Comparison of ENCODE assay signal across 8 mouse cellular contexts in genomic region chr1:74794487-74795144, GRCm38 (mm10). TPM values are rescaled to one million over a fixed set of nuclear protein-coding genes. Genes with fewer than 3 reads are reported as not detected.
DNase-seq lines count a peak whose midpoint lies in the region; ATAC-seq lines count a peak whose summit lies in the region.

No protein-coding gene starts in this region.

- DNase-seq in embryo, embryonic 11 days = peak; percentile 75
- DNase-seq in embryo, embryonic 9.5 days (ENCODE audit: extremely low spot score) = no peak
- peak; percentile 49 to 52 for DNase-seq in B cell, adult 2 months
- DNase-seq in forebrain, embryonic 10.5 days (ENCODE audit: extremely low spot score, low spot score) = peak; percentile 35
- DNase-seq in adrenal gland, postnatal 4 days (ENCODE audit: low spot score in 2 of 2) = no peak
- DNase-seq in cerebellum, postnatal 36 days = no peak

- no peaks in the 10 kb centered on the region for H3K36me3 ChIP-seq in forebrain, embryonic 10.5 days (replicated peaks)
- no peaks in the 10 kb centered on the region for H3K36me3 ChIP-seq in limb, embryonic 13.5 days
- no peaks in the 10 kb centered on the region for H3K36me3 ChIP-seq in stomach, embryonic 14.5 days (ENCODE audit: control insufficient read depth, insufficient read depth, low read length)

- H3K27me3 ChIP-seq in forebrain, embryonic 10.5 days (ENCODE audit: poor library complexity, severe bottlenecking) = peaks cover 100% of the 10 kb centered on the region
- peaks cover 100% of the 10 kb centered on the region for H3K27me3 ChIP-seq in limb, embryonic 13.5 days
- peaks cover 60% of the 10 kb centered on the region for H3K27me3 ChIP-seq in stomach, embryonic 14.5 days (ENCODE audit: control insufficient read depth, insufficient read depth, low read length)

- peak overlapping the region; percentile 51 for H3K9ac ChIP-seq in limb, embryonic 13.5 days
- no peak overlapping the region for H3K9ac ChIP-seq in stomach, embryonic 14.5 days (replicated peaks; ENCODE audit: low read depth, low read length)

- no peaks in the 10 kb centered on the region for H3K9me3 ChIP-seq in forebrain, embryonic 10.5 days
- no peaks in the 10 kb centered on the region for H3K9me3 ChIP-seq in limb, embryonic 13.5 days
- H3K9me3 ChIP-seq in stomach, embryonic 14.5 days (ENCODE audit: control insufficient read depth, low read depth, low read length) = no peaks in the 10 kb centered on the region

- peaks cover 69% of the 10 kb centered on the region for H3K4me1 ChIP-seq in forebrain, embryonic 10.5 days
- H3K4me1 ChIP-seq in limb, embryonic 13.5 days = peaks cover 63% of the 10 kb centered on the region
- peaks cover 24% of the 10 kb centered on the region; the same call in 1 of the 2 replicates for H3K4me1 ChIP-seq in stomach, embryonic 14.5 days (ENCODE audit: control insufficient read depth, insufficient read depth, low read length)

- WGBS in forebrain, embryonic 10.5 days = under 1% methylated on average over 38 of the region's 38 CpGs
- 1% methylated on average over 37 of the region's 38 CpGs for WGBS in limb, embryonic 13.5 days
- WGBS in stomach, embryonic 14.5 days = 2% methylated on average over 36 of the region's 38 CpGs

- peak overlapping the region; percentile 43 for H3K4me3 ChIP-seq in forebrain, embryonic 10.5 days
- H3K4me3 ChIP-seq in limb, embryonic 13.5 days = peak overlapping the region; percentile 35
- H3K4me3 ChIP-seq in stomach, embryonic 14.5 days (ENCODE audit: low read depth, low read length) = peak overlapping the region; percentile 17; the same call in 1 of the 2 replicates

- H3K4me2 ChIP-seq in limb, embryonic 13.5 days (replicated peaks) = peak overlapping the region; percentile 64
- peak overlapping the region; percentile 36 for H3K4me2 ChIP-seq in stomach, embryonic 14.5 days (replicated peaks; ENCODE audit: low read depth, low read length)

- H3K27ac ChIP-seq in forebrain, embryonic 10.5 days = no peak overlapping the region
- no peak overlapping the region; the same call in 1 of the 2 replicates for H3K27ac ChIP-seq in limb, embryonic 13.5 days
- H3K27ac ChIP-seq in stomach, embryonic 14.5 days (ENCODE audit: low read length) = 0 out of 2 replicates have a peak overlapping the region, but pooled peaks have one; percentile 21

- no peak for ATAC-seq in limb, embryonic 13.5 days (ENCODE audit: low FRiP score, low read depth)
- ATAC-seq in stomach, embryonic 14.5 days (ENCODE audit: insufficient number of reproducible peaks, insufficient read depth, low FRiP score, low read depth) = no peak

RNA-seq across cellular contexts. Expression of gene Wnt10a, which starts 3.3 kb away (rescaled TPM):
- 0.65 and 0.92 TPM in 2 replicates for polyA plus RNA-seq in forebrain, embryonic 10.5 days (2016; fragmentation: Nextera tagmentation; extraction: Ambion mirVana)
- 3.9 and 4.5 TPM in 2 replicates for polyA plus RNA-seq in limb, embryonic 13.5 days (2015; fragmentation: Nextera tagmentation; extraction: Ambion mirVana)
- 2.0 and 3.1 TPM in 2 replicates for polyA plus RNA-seq in stomach, embryonic 14.5 days (2014; fragmentation: Nextera tagmentation; extraction: Ambion mirVana)
- total RNA-seq in adrenal gland, postnatal 4 days (2021) = under 1 TPM; 0.23 to 0.50 TPM

RNA-seq across cellular contexts. Expression of gene Wnt6, which starts 22.9 kb away (rescaled TPM):
- 9.1 and 10.6 TPM in 2 replicates for polyA plus RNA-seq in forebrain, embryonic 10.5 days (2016; fragmentation: Nextera tagmentation; extraction: Ambion mirVana)
- 39.7 and 51.8 TPM in 2 replicates for polyA plus RNA-seq in limb, embryonic 13.5 days (2015; fragmentation: Nextera tagmentation; extraction: Ambion mirVana)
- 0.97 and 1.9 TPM in 2 replicates for polyA plus RNA-seq in stomach, embryonic 14.5 days (2014; fragmentation: Nextera tagmentation; extraction: Ambion mirVana)
- 1 to 10 TPM; 3.1 to 3.5 TPM for total RNA-seq in adrenal gland, postnatal 4 days (2021)

RNA-seq across cellular contexts. Expression of gene Prkag3, which starts 45.6 kb away (rescaled TPM):
- 0.20 TPM in 1 of 2 replicates, not detected in the other for polyA plus RNA-seq in forebrain, embryonic 10.5 days (2016; fragmentation: Nextera tagmentation; extraction: Ambion mirVana)
- 1.9 and 2.1 TPM in 2 replicates for polyA plus RNA-seq in limb, embryonic 13.5 days (2015; fragmentation: Nextera tagmentation; extraction: Ambion mirVana)
- polyA plus RNA-seq in stomach, embryonic 14.5 days (2014; fragmentation: Nextera tagmentation; extraction: Ambion mirVana) = 0.12 and 0.21 TPM in 2 replicates
- under 1 TPM; 0.42 to 0.45 TPM for total RNA-seq in adrenal gland, postnatal 4 days (2021)

Comparison
In these comparisons a context has a peak if more than half of its experiments do, and no peak if none do; other contexts are left out.
1. DNase-seq: peak in embryo, embryonic 11 days (single experiment), B cell, adult 2 months (2 of 2) and forebrain, embryonic 10.5 days (single experiment); none in embryo, embryonic 9.5 days (single experiment), adrenal gland, postnatal 4 days (0 of 2) and cerebellum, postnatal 36 days (0 of 2).
2. Peak in every context shown above with its lines, with median percentiles within 50 percentile points of each other: H3K4me3 ChIP-seq.